Mouse (Mus musculus): ENCODE measurements around the gene Scgb1a1. TPM values are rescaled to one million over a fixed set of nuclear protein-coding genes. Genes with fewer than 3 reads are reported as not detected.

Gene Scgb1a1
- total and polyA plus RNA-seq, 3 experiments, result not detected

- TF ChIP-seq USF2 (IDR thresholded peaks at IDR 0.05; ENCODE audit: borderline replicate concordance in 1 of 2, insufficient read depth in 1 of 2, low read depth in 1 of 2, low read length in 2 of 2) (no peak), NELFE (IDR thresholded peaks at IDR 0.05; ENCODE audit: low read depth, low read length) (no peak), SIN3A (IDR thresholded peaks at IDR 0.05; ENCODE audit: low read length) (peak; percentile 82), ELF1 (IDR thresholded peaks at IDR 0.05; ENCODE audit: low read depth, low read length) (peak; percentile 70), RAD21 (IDR thresholded peaks at IDR 0.05; ENCODE audit: low read depth, low read length) (peak; percentile 100), BHLHE40 (IDR thresholded peaks at IDR 0.05; ENCODE audit: borderline replicate concordance, low read depth, low read length) (no peak), JUND (IDR thresholded peaks at IDR 0.05; ENCODE audit: low read depth, low read length) (no peak), ZNF384 (IDR thresholded peaks at IDR 0.05; ENCODE audit: low read depth, low read length) (no peak), POLR2AphosphoS5 (IDR thresholded peaks at IDR 0.05; ENCODE audit: borderline replicate concordance, low read depth, low read length) (no peak), MYB (IDR thresholded peaks at IDR 0.05; ENCODE audit: low read depth, low read length) (no peak), USF1 (IDR thresholded peaks at IDR 0.05; ENCODE audit: low read depth, low read length) (no peak), ZMIZ1 (IDR thresholded peaks at IDR 0.05; ENCODE audit: low read depth, low read length) (no peak), MEF2A (IDR thresholded peaks at IDR 0.05; ENCODE audit: extremely low read depth, insufficient replicate concordance, low read depth, low read length, poor library complexity, severe bottlenecking) (no peak), GABPA (IDR thresholded peaks at IDR 0.05; ENCODE audit: low read depth, low read length) (no peak), UBTF (IDR thresholded peaks at IDR 0.05; ENCODE audit: borderline replicate concordance, insufficient read depth, low read depth, low read length) (no peak), NRF1 (IDR thresholded peaks at IDR 0.05; ENCODE audit: insufficient read depth, low read depth, low read length, poor library complexity, severe bottlenecking) (no peak), POLR2AphosphoS2 (IDR thresholded peaks at IDR 0.05; ENCODE audit: low read length) (no peak), KAT2A (conservative IDR thresholded peaks at IDR 0.05; ENCODE audit: low read depth, low read length) (no peak), CHD2 (IDR thresholded peaks at IDR 0.05; ENCODE audit: low read length) (no peak)
Measured at GRCm38 (mm10) chr19:9082191-9083009, 5.4 kb downstream of the Scgb1a1 start (continued).

GRCm38 (mm10) chr19:9081311-9082190 lies 6.2 kb downstream of the Scgb1a1 start:
- no peaks in the 10 kb centered on the region for H3K9me3 ChIP-seq (replicated peaks; ENCODE audit: insufficient read depth, low read length)
- no peak overlapping the region; the same call in 1 of the 2 replicates for H3K9ac ChIP-seq (ENCODE audit: control insufficient read depth, low read depth, low read length, poor library complexity, severe bottlenecking)
- peaks cover 0 to 9% of the 10 kb centered on the region in 2 experiments; a peak in 2 of 4 replicates for H3K36me3 ChIP-seq (ENCODE audit: control insufficient read depth in 1 of 2, insufficient read depth in 2 of 2, low read length in 2 of 2)
- H3K27me3 ChIP-seq (ENCODE audit: control insufficient read depth in 1 of 2, insufficient read depth in 2 of 2, low read length in 2 of 2), result no peaks in the 10 kb centered on the region
- DNase-seq (ENCODE audit: low read depth, low spot score), result no peak
- peaks cover 2 to 12% of the 10 kb centered on the region in 2 experiments; a peak in 2 of 4 replicates for H3K4me1 ChIP-seq (ENCODE audit: control insufficient read depth in 1 of 2, insufficient read depth in 2 of 2, low read length in 2 of 2)
- H3K79me2 ChIP-seq (ENCODE audit: control insufficient read depth, insufficient read depth, low read length, poor library complexity), result no peaks in the 10 kb centered on the region
- H3K4me3 ChIP-seq (ENCODE audit: control insufficient read depth in 1 of 2, insufficient read depth in 1 of 2, low read depth in 2 of 2, low read length in 2 of 2), result no peak overlapping the region
- no peak for TF ChIP-seq EP300 (IDR thresholded peaks at IDR 0.05; ENCODE audit: low read depth in 1 of 2, low read length in 2 of 2)
- H3K27ac ChIP-seq (ENCODE audit: control insufficient read depth, low read depth, low read length), result no peak overlapping the region

Data from MEL (cell line).